Mouse (Mus musculus) heart, postnatal 0 days (tissue): ENCODE results near the gene Shroom3. TPM values are rescaled to one million over a fixed set of nuclear protein-coding genes. Genes with fewer than 3 reads are reported as not detected.

Experiments
- ATAC-seq: fragments of 200-750 bp; cut with Nextera tagmentation; 2 replicates; pipeline ENCODE4 v1.8.0; 2017; ENCODE audit warnings: low read depth, moderate number of reproducible peaks, moderate library complexity; ENCODE audit not compliant: insufficient read depth
- DNase-seq: peaks from one replicate; pipeline ENCODE4 v3.0.0-alpha.2; 2016; ENCODE audit warnings: low spot score
- H3K27ac ChIP-seq: fragments of 300-500 bp; sonication (generic); 2 replicates; pipeline ENCODE4 v1.5.1; 2014; ENCODE audit warnings: low read depth, mild to moderate bottlenecking
- H3K27me3 ChIP-seq: fragments of 300-500 bp; sonication (generic); 2 replicates; pipeline ENCODE4 v1.6.1; 2014; ENCODE audit warnings: low read length, mixed read lengths; ENCODE audit not compliant: control insufficient read depth, insufficient read depth
- H3K36me3 ChIP-seq: fragments of 300-500 bp; sonication (generic); replicated peaks from 2 replicates; pipeline ENCODE4 v1.6.1; 2014; ENCODE audit warnings: low read length, mixed read lengths; ENCODE audit not compliant: control insufficient read depth, insufficient read depth
- H3K4me1 ChIP-seq: fragments of 300-500 bp; sonication (generic); 2 replicates; pipeline ENCODE4 v1.6.1; 2014; ENCODE audit warnings: antibody characterized with exemption; ENCODE audit not compliant: control insufficient read depth, insufficient read depth
- H3K4me2 ChIP-seq: fragments of 300-500 bp; sonication (generic); 2 replicates; pipeline ENCODE4 v1.6.1; 2014; ENCODE audit warnings: low read depth, mild to moderate bottlenecking, low read length, moderate library complexity
- H3K4me3 ChIP-seq: fragments of 300-500 bp; sonication (generic); 2 replicates; pipeline ENCODE4 v1.5.1; 2014; ENCODE audit warnings: low read depth, low read length
- H3K9ac ChIP-seq: fragments of 300-500 bp; sonication (generic); replicated peaks from 2 replicates; pipeline ENCODE4 v1.6.1; 2014; ENCODE audit warnings: low read depth, low read length, mixed read lengths
- H3K9me3 ChIP-seq: fragments of 300-500 bp; sonication (generic); replicated peaks from 2 replicates; pipeline ENCODE4 v1.6.1; 2016; ENCODE audit warnings: low read length; ENCODE audit not compliant: control insufficient read depth
- CTCF ChIP-seq: IDR thresholded peaks from 2 replicates; pipeline ENCODE4 v1.5.1; 2016; ENCODE audit warnings: antibody characterized with exemption, control low read depth, low read depth
- EP300 ChIP-seq: IDR thresholded peaks from 2 replicates; pipeline ENCODE4 v1.6.1; 2016; ENCODE audit warnings: antibody characterized with exemption, low read depth
- WGBS: fragments of 180-500 bp; shearing (Covaris S2); extraction: QIAGEN DNeasy Blood & Tissue Kit; methylation state at CpG from one replicate; pipeline ENCODE4 v1.1.7; 2014; 5-methylcytosine and 5-hydroxymethylcytosine counted together
- polyA plus RNA-seq: library from polyadenylated mRNA; unstranded; fragments of >200 nt; fragmentation: Nextera tagmentation; extraction: Ambion mirVana; gene quantifications from 2 replicates; pipeline ENCODE4 v1.2.1, GENCODE M21; 2015
- total RNA-seq: library from RNA; depleted of rRNA; stranded (reverse); fragments of >200 nt; gene quantifications from 2 replicates; pipeline ENCODE4 v1.2.3, GENCODE M21; 2014; ENCODE audit warnings: low replicate concordance

Shroom3 gene
- total and polyA plus RNA-seq, 2 experiments from 2014 or later: 13.3 to 72.4 TPM

GRCm38 (mm10) chr5:92688569-92688968 lies 5.3 kb downstream of the Shroom3 start:
- ATAC-seq (no peak), DNase-seq (no peak)
- WGBS: 87% methylated on average over 9 of the region's 9 CpGs
- no peak overlapping the region for H3K27ac ChIP-seq
- TF ChIP-seq EP300 (no peak), CTCF (no peak)
- no peaks in the 10 kb centered on the region for H3K9me3 ChIP-seq
- H3K4me1 ChIP-seq: 0 out of 2 replicates have a peak, but pooled peaks cover 3% of the 10 kb centered on the region
- H3K27me3 ChIP-seq: no peaks in the 10 kb centered on the region
- no peaks in the 10 kb centered on the region for H3K36me3 ChIP-seq
- H3K9ac ChIP-seq: no peak overlapping the region
- no peak overlapping the region for H3K4me3 ChIP-seq
- no peak overlapping the region for H3K4me2 ChIP-seq

GRCm38 (mm10) chr5:92692206-92693007 lies 9.2 kb downstream of the Shroom3 start:
- Histone ChIP-seq H3K9ac (no peak overlapping the region), H3K4me2 (no peak overlapping the region), H3K4me1 (peaks cover 14% of the 10 kb centered on the region), H3K27me3 (no peaks in the 10 kb centered on the region), H3K9me3 (no peaks in the 10 kb centered on the region), H3K27ac (no peak overlapping the region), H3K36me3 (no peaks in the 10 kb centered on the region), H3K4me3 (no peak overlapping the region)
- 61% methylated on average over 16 of the region's 16 CpGs for WGBS
- TF ChIP-seq CTCF (no peak), EP300 (no peak)
- ATAC-seq (no peak), DNase-seq (no peak)

GRCm38 (mm10) chr5:92693744-92694143 lies 10.5 kb downstream of the Shroom3 start:
- ATAC-seq: no peak
- no peak for DNase-seq
- no peak for TF ChIP-seq CTCF
- TF ChIP-seq EP300: no peak
- Histone ChIP-seq H3K9me3 (no peaks in the 10 kb centered on the region), H3K9ac (no peak overlapping the region), H3K4me2 (no peak overlapping the region), H3K36me3 (no peaks in the 10 kb centered on the region), H3K27me3 (no peaks in the 10 kb centered on the region), H3K27ac (no peak overlapping the region), H3K4me1 (peaks cover 23% of the 10 kb centered on the region), H3K4me3 (no peak overlapping the region)
- WGBS: 92% methylated on average over 3 of the region's 3 CpGs

DNA sequence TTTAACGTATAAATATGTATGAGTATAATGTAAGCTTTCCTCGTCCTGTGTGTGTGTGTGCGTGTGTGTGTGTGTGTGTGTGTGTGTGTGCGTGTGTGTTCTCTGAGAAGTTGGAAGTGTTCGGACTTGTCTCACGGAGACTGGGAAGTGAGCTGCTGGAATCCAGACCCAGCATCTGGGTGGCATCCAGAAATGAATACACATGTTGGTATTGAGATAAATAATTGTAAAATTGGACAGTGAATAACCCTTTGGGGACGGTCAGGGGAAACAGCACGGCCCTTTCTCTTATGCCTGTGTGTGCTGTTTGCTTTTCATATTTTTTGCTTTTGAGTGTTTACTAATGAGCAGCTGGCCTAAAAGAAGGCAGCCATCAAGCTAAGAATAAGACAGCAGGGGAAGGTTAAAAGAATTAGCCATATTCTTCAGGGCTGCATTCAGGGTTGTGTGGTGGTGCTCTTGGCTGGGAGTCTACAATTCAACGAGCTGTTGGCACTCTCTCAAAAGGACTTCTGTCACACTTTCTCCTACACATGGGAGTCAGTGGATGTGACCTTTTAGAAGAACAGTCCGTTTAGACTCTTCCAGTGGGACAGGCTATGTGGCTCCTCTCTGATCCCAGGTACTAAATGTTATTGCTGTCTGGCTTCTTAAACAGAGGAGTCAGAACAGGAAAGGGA lies 11.2 kb downstream of the Shroom3 start:
- Histone ChIP-seq H3K4me1 (peaks cover 28% of the 10 kb centered on the region), H3K4me2 (no peak overlapping the region), H3K9me3 (no peaks in the 10 kb centered on the region), H3K27me3 (no peaks in the 10 kb centered on the region), H3K9ac (no peak overlapping the region), H3K27ac (peak overlapping the region; percentile 73), H3K36me3 (no peaks in the 10 kb centered on the region), H3K4me3 (no peak overlapping the region)
- DNase-seq (peak; percentile 59), ATAC-seq (peak; percentile 81)
- WGBS: 42% methylated on average over 10 of the region's 10 CpGs
- no peak for TF ChIP-seq EP300
- no peak for TF ChIP-seq CTCF

GRCm38 (mm10) chr5:92698131-92698836 lies 15.0 kb downstream of the Shroom3 start:
- WGBS: 2% methylated on average over 15 of the region's 15 CpGs
- TF ChIP-seq EP300 (no peak), CTCF (no peak)
- Histone ChIP-seq H3K27me3 (no peaks in the 10 kb centered on the region), H3K4me1 (peaks cover 28% of the 10 kb centered on the region), H3K36me3 (no peaks in the 10 kb centered on the region), H3K4me2 (peak overlapping the region; percentile 56), H3K9ac (no peak overlapping the region), H3K4me3 (peak overlapping the region; percentile 28), H3K27ac (no peak overlapping the region), H3K9me3 (no peaks in the 10 kb centered on the region)
- DNase-seq (no peak), ATAC-seq (peak; percentile 32; the same call in 1 of the 2 replicates)
